Mouse (Mus musculus) left cerebral cortex, adult 11 months (tissue): ENCODE measurements around the gene Nat10.

Experiments
- DNase-seq: peaks from one replicate; pipeline ENCODE4 v3.0.0; 2022; ENCODE audit warnings: low spot score

Nat10 gene

GRCm38 (mm10) chr2:103690828-103691227, 70.2 kb downstream of the Nat10 start:
- DNase-seq = no peak

DNA sequence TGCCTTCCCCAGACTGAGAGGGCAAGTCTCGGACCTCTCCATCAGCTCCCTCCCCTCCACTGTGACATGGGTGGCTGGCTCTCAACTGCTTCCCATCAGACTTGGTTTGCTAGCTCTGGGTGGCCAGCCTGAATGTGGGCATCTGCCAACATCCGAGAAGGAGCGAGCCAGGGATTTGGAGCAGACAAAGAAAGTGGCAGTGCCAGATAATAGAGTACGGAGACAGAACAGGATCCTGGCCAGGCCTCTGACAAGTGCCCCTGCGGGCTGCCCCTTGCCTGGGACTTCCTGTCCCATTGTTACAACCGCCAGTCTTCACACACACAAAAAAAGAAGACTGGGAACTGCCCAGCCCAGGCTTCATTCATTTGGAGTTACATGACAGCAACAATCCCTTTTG, 70.6 kb downstream of the Nat10 start:
- no peak for DNase-seq

- no peak for DNase-seq
Measured at GRCm38 (mm10) chr2:103687888-103688287, 73.2 kb downstream of the Nat10 start.

DNA sequence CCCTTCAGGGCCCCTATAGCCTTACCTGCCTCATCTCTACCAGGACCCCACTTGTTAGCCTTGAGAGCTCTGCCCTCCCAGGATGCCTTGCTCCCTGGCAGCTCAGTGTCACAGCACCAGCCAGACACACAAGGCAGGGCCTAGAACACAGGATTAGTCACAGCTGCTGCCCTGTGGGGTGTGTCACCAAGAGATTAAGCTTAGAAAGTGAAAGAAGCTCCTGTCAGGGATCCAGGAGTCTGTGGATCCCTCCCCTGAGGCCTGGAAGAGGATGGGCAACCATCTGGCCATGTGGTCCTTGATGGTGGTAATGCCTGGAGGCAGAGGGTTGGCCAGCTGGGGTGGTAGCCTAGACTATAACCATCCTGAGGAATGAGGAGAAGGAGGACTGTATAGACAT, 73.9 kb downstream of the Nat10 start:
- no peak for DNase-seq

- DNase-seq = no peak
Measured at GRCm38 (mm10) chr2:103685581-103685980, 75.5 kb downstream of the Nat10 start.

DNA sequence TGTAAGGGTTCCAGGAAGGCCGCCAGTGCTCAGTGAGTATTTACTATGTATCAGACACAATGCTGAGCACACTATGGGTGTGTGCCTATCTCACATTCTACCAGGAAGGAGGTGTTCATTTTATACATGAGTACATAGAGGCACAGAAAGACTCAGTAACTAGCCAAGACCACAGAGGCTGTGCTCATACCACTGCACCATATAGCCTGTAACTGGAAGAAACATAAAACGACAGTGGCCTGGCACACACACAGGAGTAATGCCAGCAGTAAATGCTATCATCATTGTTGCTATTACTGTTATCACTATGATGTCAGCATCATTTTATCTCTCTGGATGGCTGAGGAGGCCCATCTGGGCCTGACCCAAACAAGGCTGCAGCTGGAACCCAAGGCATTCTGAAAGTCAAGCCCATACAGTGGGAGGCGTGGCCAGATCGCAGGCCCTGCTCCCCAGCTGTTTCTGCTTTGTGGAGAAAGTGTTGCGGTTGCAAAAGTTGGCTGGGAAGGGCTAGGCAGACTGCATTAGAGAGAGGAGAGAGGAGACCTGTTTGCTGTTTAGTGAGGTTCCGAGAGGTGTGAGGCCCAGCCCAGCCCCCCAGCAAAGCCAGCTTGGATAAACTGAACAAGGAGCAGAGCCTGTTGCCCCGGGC, 76.0 kb downstream of the Nat10 start:
- no peak for DNase-seq

- no peak for DNase-seq
Measured at GRCm38 (mm10) chr2:103684431-103684830, 76.6 kb downstream of the Nat10 start.

GRCm38 (mm10) chr2:103682927-103683442, 78.1 kb downstream of the Nat10 start:
- DNase-seq = no peak

DNA sequence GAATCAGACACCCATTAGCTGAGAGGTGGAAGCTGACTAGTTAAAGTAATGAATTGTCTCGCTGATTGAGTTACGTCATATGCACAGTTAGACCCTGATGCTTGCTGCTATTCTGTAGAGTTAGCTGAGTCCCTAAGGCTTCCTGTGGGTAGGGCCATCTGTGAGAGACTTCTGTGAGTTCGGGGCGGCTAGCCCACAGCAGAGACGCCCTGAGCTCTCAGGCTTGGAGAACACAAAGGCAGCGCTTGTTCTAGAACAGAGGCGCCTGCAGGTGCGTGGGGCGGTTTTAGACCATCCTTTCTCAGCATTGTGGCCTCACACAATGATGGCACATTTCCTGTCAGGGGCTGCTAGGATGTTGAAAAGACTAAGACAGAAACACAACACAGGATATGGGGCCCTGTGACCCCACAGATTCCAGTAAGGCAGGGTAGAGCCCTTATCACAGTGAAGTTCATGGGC, 78.8 kb downstream of the Nat10 start:
- DNase-seq = no peak

- DNase-seq = no peak
Measured at GRCm38 (mm10) chr2:103681149-103681548, 79.9 kb downstream of the Nat10 start.

DNA sequence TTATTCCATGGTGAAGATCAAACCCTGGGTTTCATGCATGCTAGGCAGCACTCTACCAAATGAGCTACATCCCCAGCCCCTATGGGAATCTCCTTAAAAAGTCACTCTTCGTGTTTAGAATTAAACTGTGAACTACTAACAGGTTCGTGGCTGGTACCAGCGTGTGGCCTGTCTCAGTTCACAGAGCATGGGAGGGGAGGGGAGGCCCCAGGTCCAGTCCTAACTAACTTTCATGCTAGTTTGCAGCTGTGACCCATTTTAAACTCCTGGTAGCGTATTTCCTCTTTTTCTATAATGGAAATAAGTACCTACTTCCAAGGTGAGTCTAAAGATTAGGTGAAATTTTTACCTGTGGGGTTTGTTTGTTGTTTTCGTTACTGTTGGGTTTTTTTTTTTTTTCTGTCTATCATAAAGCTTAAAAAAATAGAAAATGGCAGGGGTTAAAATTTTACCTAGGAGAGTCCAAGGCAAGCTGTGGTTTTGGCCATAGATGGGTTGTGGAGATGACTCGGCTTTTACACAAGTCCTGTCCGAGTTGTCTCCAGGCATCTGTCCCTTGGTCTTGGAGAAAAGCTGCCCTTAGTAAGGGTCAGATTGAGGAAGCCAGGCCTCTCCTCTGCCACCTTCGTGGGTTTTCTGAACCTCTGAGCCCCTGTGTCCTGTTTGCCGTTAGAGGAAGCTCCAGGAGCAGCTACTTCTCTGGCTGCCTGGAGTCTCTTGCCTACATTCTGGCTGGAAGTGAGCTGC, 80.5 kb downstream of the Nat10 start:
- no peak for DNase-seq

GRCm38 (mm10) chr2:103678433-103678832, 82.6 kb downstream of the Nat10 start:
- DNase-seq = no peak

GRCm38 (mm10) chr2:103677614-103678369, 83.3 kb downstream of the Nat10 start:
- no peak for DNase-seq

GRCm38 (mm10) chr2:103676808-103677207, 84.3 kb downstream of the Nat10 start:
- no peak for DNase-seq

- DNase-seq = no peak
Measured at GRCm38 (mm10) chr2:103675391-103675790, 85.7 kb downstream of the Nat10 start.

DNA sequence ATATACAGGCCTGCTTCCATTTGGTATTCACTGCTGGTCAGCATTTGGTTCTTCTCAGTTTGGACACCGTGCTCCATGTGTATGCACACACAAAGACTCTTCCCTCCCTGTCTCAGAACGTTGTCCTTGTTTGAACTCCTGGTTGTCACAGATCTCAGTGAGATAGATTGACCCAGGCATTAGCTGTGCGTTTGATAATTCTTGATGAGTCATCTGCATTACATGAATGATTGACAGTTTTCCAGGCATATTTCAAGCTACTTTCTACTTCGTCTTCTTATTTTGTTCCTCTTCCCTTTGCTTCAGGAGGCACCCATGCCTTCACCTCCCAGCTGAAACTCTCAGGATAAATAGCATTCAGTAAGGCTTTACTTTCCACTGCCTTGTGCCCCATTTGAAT, 87.5 kb downstream of the Nat10 start:
- DNase-seq = no peak

DNA sequence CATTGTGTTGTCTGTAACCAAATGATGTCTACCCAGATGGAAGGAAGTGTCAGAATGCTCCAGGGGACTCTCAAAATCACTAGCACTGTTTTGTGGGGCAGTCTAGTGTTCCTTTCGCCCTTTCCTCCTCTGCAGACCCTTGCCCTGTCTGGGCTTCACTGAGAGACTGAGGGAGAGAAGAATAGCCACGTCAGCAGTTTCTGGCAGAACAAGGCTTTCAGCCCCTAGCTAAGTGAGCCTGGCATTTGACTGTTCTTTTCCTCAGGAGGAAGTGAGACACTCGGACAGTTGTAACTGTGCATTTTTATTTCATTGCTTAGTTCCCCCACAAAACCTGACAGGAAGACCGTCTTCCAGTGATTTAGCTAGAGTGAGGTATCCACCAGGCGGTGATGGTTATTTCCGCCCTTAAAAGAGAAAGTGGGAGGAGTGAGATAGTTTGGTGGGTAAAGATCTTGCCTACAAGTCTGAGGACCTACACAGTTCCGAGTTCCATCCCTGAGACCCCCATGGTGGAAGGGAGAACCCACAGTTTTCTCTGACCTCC, 88.4 kb downstream of the Nat10 start:
- DNase-seq = no peak
